Mouse (Mus musculus) kidney, postnatal 0 days (tissue): Measurements from ENCODE around the gene Gm6408. TPM values are rescaled to one million over a fixed set of nuclear protein-coding genes. Genes with fewer than 3 reads are reported as not detected.

Experiments used
- polyA plus RNA-seq: library from polyadenylated mRNA; unstranded; fragments of >200 nt; fragmentation: Nextera tagmentation; extraction: Ambion mirVana; gene quantifications from 2 replicates; pipeline ENCODE4 v1.2.1, GENCODE M21; 2015

Gene Gm6408
- polyA plus RNA-seq, 1 experiment from 2014 or later = not detected

Other genes with a start within 250 kb of the Gm6408 start
- gene Wasf3, start 97.0 kb upstream of the Gm6408 start, polyA plus RNA-seq = 1.9 and 2.0 TPM in 2 replicates
- not detected in 2 replicates for gene Gm6370, start 9.4 kb downstream of the Gm6408 start, polyA plus RNA-seq
- gene 4930449I24Rik, start 20.4 kb downstream of the Gm6408 start, polyA plus RNA-seq = not detected in 2 replicates
- not detected in 2 replicates for gene Gm3402, start 32.2 kb downstream of the Gm6408 start, polyA plus RNA-seq
- not detected in 2 replicates for gene Gm3404, start 43.8 kb downstream of the Gm6408 start, polyA plus RNA-seq
- not detected in 2 replicates for gene Gm3409, start 55.7 kb downstream of the Gm6408 start, polyA plus RNA-seq
- gene Gm3415, start 74.2 kb downstream of the Gm6408 start, polyA plus RNA-seq = not detected in 2 replicates
- gene Gpr12, start 103.3 kb downstream of the Gm6408 start, polyA plus RNA-seq = 0.61 and 0.68 TPM in 2 replicates